Mouse (Mus musculus): ENCODE measurements around the gene Tor1a. TPM values are rescaled to one million over a fixed set of nuclear protein-coding genes. Genes with fewer than 3 reads are reported as not detected.

Tor1a gene
- total RNA-seq (2023; ENCODE audit: inconsistent age): 37.9 to 42.4 TPM (median 41.0 TPM) in 4 replicates

GRCm38 (mm10) chr2:30967352-30968327 is at the start of gene Tor1a:
Gene Tor1a, minus strand, starts transcription at chr2:30967933.

DNA sequence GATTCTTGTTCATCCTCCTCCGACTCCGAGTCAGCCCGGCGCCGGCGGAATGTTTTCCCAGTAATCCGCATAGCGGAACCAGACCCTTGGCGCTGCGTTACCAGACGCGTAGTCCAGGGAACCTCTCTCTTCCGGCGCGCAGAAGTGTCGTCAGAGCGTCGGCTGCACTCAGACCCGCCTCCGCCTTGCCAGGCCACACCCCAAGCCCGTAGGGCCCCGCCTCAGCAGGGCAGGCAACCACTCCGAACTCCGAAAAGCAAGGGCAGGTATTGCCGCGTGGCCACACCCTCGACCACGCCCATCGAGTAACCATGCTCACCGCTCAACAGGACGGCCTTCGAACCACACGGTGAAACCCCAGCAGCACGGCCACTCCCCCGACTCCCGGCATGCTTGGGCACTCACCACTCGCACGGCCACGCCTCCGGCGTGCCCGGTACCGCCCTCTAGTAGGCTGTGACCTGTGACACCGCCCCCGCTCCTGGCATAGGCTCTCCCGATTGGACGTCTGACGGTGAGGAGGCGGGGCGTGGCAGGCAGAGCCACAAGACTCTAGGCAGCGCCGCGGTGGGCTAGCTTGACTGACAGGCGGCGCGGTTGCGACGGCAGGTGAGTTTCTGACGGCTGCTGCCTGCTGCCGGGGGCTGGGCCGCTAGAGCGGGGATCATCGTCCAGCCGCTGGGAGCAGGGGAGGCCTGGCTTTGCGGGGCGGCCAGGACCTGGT is 14.2 kb upstream of the Tor1a start, which contains the start of the genes BC005624 and Usp20:
Gene BC005624 (minus strand): TSS at position 412 of the 724 bp plus-strand sequence.
Gene Usp20 (plus strand): TSS at position 490 of the 724 bp plus-strand sequence.

DNA sequence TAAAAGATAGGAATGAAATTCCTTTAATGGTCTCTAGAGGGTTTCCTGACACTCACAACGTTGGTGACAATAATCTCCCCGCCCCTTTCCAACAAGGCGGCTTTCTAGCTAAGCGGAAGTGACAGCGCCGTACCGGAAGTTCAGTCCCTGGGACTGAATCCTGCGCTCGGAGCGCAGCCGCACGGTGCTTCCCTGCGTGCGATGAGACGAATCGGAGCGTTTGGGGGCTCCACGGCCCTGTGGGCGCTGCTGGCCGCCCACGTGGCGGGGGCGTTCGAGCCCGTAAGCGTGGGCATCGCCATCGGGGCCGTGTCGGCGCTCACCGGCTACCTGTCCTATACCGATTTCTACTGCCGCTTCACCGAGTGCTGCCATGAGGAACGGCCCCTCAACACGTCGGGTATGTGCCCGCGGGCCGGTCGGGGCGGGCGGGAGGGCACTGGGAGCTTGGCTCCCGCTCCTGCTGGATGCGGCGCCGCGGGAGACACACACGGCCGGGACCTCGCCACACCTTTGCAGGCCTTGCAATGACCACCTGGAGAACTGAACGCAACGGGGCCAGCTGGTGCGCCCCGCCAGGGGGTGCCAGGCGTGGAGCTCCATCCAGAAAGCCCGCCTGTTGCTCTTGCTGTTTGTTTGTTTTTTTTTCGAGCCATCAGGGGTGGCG is 14.8 kb downstream of the Tor1a start, which contains the start of gene Tor1b:
Gene Tor1b (plus strand): TSS at position 136 of the 667 bp plus-strand sequence.

DNA sequence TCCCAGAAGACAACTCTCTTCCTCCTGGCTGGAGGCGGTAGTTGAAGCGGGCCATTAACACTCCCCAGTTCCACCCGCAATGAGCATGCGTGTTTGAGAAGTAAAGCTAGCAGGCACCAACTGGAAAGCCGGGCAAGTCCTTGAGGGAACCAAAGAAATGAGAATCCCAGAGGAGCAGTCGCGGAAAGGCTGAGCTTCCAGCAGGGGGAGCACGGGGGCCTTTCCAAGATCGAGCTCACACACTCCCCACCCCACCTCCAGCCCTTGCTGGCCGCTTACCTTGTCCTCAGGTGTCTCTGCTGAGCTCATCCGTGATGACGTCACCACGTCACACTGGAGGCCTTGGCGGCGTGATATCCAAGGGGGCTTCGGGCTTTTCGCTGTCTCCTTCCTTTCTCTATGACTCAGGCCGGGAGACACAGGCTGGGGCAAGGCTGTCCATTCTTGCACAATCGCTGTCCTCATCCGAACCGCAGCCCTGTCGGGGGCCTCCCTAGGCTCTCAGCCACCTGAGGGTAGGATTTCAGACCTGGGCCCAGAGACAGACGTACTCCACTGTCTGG is 38.2 kb downstream of the Tor1a start, which contains the start of gene Ptges:
Gene Ptges (minus strand): TSS at position 381 of the 563 bp plus-strand sequence.

Other genes starting within 250 kb of the Tor1a start
- gene 1700001O22Rik, start 164.3 kb downstream of the Tor1a start, total RNA-seq (2023; ENCODE audit: inconsistent age): 0.77 to 0.96 TPM in 2 of 4 replicates, not detected in the others
- 29.1 to 35.1 TPM (median 32.4 TPM) in 4 replicates for gene Ntmt1, start 160.1 kb downstream of the Tor1a start, total RNA-seq (2023; ENCODE audit: inconsistent age)
- gene Asb6, start 137.6 kb downstream of the Tor1a start, total RNA-seq (2023; ENCODE audit: inconsistent age): 31.2 to 40.0 TPM (median 36.7 TPM) in 4 replicates
- gene Prrx2, start 133.0 kb downstream of the Tor1a start, total RNA-seq (2023; ENCODE audit: inconsistent age): 0.48 to 0.51 TPM in 2 of 4 replicates, not detected in the others
- not detected in 4 replicates for gene Ptges, start 38.1 kb downstream of the Tor1a start, total RNA-seq (2023; ENCODE audit: inconsistent age)
- 44.0 to 57.3 TPM (median 56.3 TPM) in 4 replicates for gene Tor1b, start 15.0 kb downstream of the Tor1a start, total RNA-seq (2023; ENCODE audit: inconsistent age)
- 111 to 133 TPM (median 114 TPM) in 4 replicates for gene BC005624, start 14.3 kb upstream of the Tor1a start, total RNA-seq (2023; ENCODE audit: inconsistent age)
- gene Usp20, start 14.3 kb upstream of the Tor1a start, total RNA-seq (2023; ENCODE audit: inconsistent age): 13.9 to 22.1 TPM (median 19.5 TPM) in 4 replicates
- gene Fnbp1, start 174.1 kb upstream of the Tor1a start, total RNA-seq (2023; ENCODE audit: inconsistent age): 166 to 206 TPM (median 189 TPM) in 4 replicates
- 65.6 to 80.5 TPM (median 73.1 TPM) in 4 replicates for gene Gpr107, start 184.4 kb upstream of the Tor1a start, total RNA-seq (2023; ENCODE audit: inconsistent age)

Measured in B cell, adult (primary cell).